Comparison of ENCODE assay signal across 11 mouse cellular contexts in the genomic region with DNA sequence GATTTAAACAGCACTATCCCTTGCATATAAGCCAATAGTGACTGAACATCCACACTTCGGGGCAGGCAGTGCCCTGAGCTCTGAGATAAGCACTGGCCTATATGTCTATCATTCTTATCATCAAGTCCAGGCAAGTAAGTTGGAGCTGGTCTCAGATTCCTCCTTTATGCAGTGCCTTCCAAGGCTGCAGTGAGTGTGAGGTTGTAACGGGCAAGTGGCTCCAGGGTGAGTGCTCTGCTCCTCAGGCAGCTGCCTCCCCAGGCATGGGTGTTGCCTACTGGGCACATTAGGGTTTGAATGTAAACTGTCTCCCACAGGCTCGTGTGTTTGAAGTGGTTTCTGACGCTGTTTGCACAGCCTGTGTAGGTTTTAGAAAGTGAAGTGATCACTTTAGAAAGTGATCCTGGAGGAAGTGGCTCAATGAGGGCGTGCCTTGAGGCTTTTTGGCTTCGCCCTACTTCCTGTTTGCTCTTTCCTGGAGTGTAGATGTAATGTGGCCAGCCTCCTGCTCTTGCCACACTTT. TPM values are rescaled to one million over a fixed set of nuclear protein-coding genes. Genes with fewer than 3 reads are reported as not detected.
A peak's percentile ranks its signal among the peaks of the same experiment; 100 is the strongest.
DNase-seq lines count a peak whose midpoint lies in the region; ATAC-seq and TF ChIP-seq lines count a peak whose summit lies in the region.
"Had no signal": no experiment of that assay in that cellular context is flagged by ENCODE, and none has a peak within 500 bp of the region (broad histone marks: within the 10 kb centered on the region; RNA-seq: fewer than 3 reads in every experiment).

No protein-coding gene starts in this region.

- TF ChIP-seq CTCF in lung, adult 2 months (IDR thresholded peaks at IDR 0.05; ENCODE audit: insufficient read depth, low read length): no peak

- no peaks in the 10 kb centered on the region for H3K36me3 ChIP-seq in intestine, embryonic 16.5 days (ENCODE audit: control insufficient read depth, insufficient read depth, low read length)
- H3K36me3 ChIP-seq in kidney, embryonic 14.5 days (ENCODE audit: control insufficient read depth, insufficient read depth, low read length): no peaks in the 10 kb centered on the region
- H3K36me3 ChIP-seq: forebrain, embryonic 10.5 days; heart, embryonic 15.5 days; neural tube, embryonic 13.5 days had no signal

- H3K27me3 ChIP-seq in intestine, embryonic 16.5 days (replicated peaks; ENCODE audit: control insufficient read depth, insufficient read depth, low read length): no peaks in the 10 kb centered on the region
- no peaks in the 10 kb centered on the region for H3K27me3 ChIP-seq in kidney, embryonic 14.5 days (ENCODE audit: control insufficient read depth, insufficient read depth, low read length)
- H3K27me3 ChIP-seq: heart, embryonic 15.5 days; neural tube, embryonic 13.5 days had no signal

- ATAC-seq in neutrophil, adult 5-6 weeks (ENCODE audit: extremely low read depth, insufficient number of reproducible peaks, low FRiP score, poor library complexity, severe bottlenecking): peak; percentile 77; the same call in 1 of the 2 replicates
- no peak for ATAC-seq in intestine, embryonic 16.5 days
- no peak for ATAC-seq in kidney, embryonic 14.5 days (ENCODE audit: low FRiP score, low TSS enrichment)

- no peak for TF ChIP-seq POLR2A in lung, adult 2 months (IDR thresholded peaks at IDR 0.05; ENCODE audit: borderline replicate concordance, extremely low read depth, low read depth, low read length)

- 0 out of 2 replicates have a peak, but pooled peaks cover 2% of the 10 kb centered on the region for H3K4me1 ChIP-seq in lung, adult 2 months (ENCODE audit: control insufficient read depth, insufficient read depth, low read length)
- H3K4me1 ChIP-seq in intestine, embryonic 16.5 days (ENCODE audit: control insufficient read depth, insufficient read depth, low read length): no peaks in the 10 kb centered on the region
- no peaks in the 10 kb centered on the region for H3K4me1 ChIP-seq in kidney, embryonic 14.5 days (ENCODE audit: control insufficient read depth, insufficient read depth, low read length)
- H3K4me1 ChIP-seq: heart, embryonic 15.5 days; neural tube, embryonic 13.5 days had no signal

- H3K4me3 ChIP-seq in lung, adult 2 months (replicated peaks; ENCODE audit: extremely low read depth, low read depth, low read length): no peak overlapping the region
- H3K4me3 ChIP-seq in intestine, embryonic 16.5 days (ENCODE audit: low read length): no peak overlapping the region
- H3K4me3 ChIP-seq in kidney, embryonic 14.5 days (ENCODE audit: low read length): no peak overlapping the region
- H3K4me3 ChIP-seq: forebrain, embryonic 10.5 days; heart, embryonic 15.5 days; neural tube, embryonic 13.5 days had no signal

- H3K9ac ChIP-seq in intestine, embryonic 16.5 days (ENCODE audit: low read depth, low read length): no peak overlapping the region
- H3K9ac ChIP-seq in kidney, embryonic 14.5 days (ENCODE audit: low read depth, low read length): no peak overlapping the region
- H3K9ac ChIP-seq: heart, embryonic 15.5 days; neural tube, embryonic 13.5 days had no signal

- H3K9me3 ChIP-seq in intestine, embryonic 16.5 days (ENCODE audit: control insufficient read depth, low read length): no peaks in the 10 kb centered on the region
- H3K9me3 ChIP-seq in kidney, embryonic 14.5 days (ENCODE audit: control insufficient read depth, low read length): no peaks in the 10 kb centered on the region
- H3K9me3 ChIP-seq: forebrain, embryonic 10.5 days; heart, embryonic 15.5 days; neural tube, embryonic 13.5 days had no signal

- 20% methylated on average over 6 of the region's 6 CpGs for WGBS in lung, adult 2 months
- 46% methylated on average over 6 of the region's 6 CpGs for WGBS in intestine, embryonic 16.5 days
- WGBS in kidney, embryonic 14.5 days: 51% methylated on average over 6 of the region's 6 CpGs

- DNase-seq in CD4-positive helper T cell, adult 2 months (ENCODE audit: low read depth, low spot score): peak; percentile 85
- DNase-seq in c-Kit-positive CD71-negative TER-119-negative erythroid progenitor cells, embryonic 14.5 days (ENCODE audit: low read depth): peak; percentile 23
- DNase-seq in lung, adult 2 months: peak; percentile 27
- no peak for DNase-seq in adrenal gland, adult 8-10 months
- DNase-seq in right cerebral cortex, postnatal 14 days: no peak

- no peak overlapping the region for H3K27ac ChIP-seq in intestine, embryonic 16.5 days (ENCODE audit: low read length)
- H3K27ac ChIP-seq in kidney, embryonic 14.5 days (ENCODE audit: low read depth, low read length): no peak overlapping the region
- H3K27ac ChIP-seq: forebrain, embryonic 10.5 days; heart, embryonic 15.5 days; neural tube, embryonic 13.5 days had no signal

- no peak overlapping the region for H3K4me2 ChIP-seq in intestine, embryonic 16.5 days (ENCODE audit: low read depth, low read length)
- H3K4me2 ChIP-seq in kidney, embryonic 14.5 days (replicated peaks; ENCODE audit: low read depth, low read length): no peak overlapping the region
- H3K4me2 ChIP-seq: heart, embryonic 15.5 days; neural tube, embryonic 13.5 days had no signal

RNA-seq across cellular contexts. Expression of gene Cnpy1, which starts 23.9 kb away (rescaled TPM):
- 0.03 and 0.04 TPM in 2 replicates for polyA plus RNA-seq in lung, adult 2 months (2012; rRNA removed)
- total RNA-seq in neutrophil, adult 5-6 weeks (2017): not detected in 2 replicates
- not detected for total RNA-seq in adrenal gland, adult 8-10 months (2022)
- polyA plus RNA-seq in intestine, embryonic 16.5 days (2015; fragmentation: Nextera tagmentation; extraction: Ambion mirVana): 0.60 and 0.75 TPM in 2 replicates
- polyA plus RNA-seq in kidney, embryonic 14.5 days (2014; fragmentation: Nextera tagmentation; extraction: Ambion mirVana): 0.14 and 0.19 TPM in 2 replicates
- polyA plus RNA-seq: heart, embryonic 15.5 days had no signal

RNA-seq across cellular contexts. Expression of gene Rbm33, which starts 47.4 kb away (rescaled TPM):
- 25.5 and 31.2 TPM in 2 replicates for polyA plus RNA-seq in lung, adult 2 months (2012; rRNA removed)
- total RNA-seq in neutrophil, adult 5-6 weeks (2017): 81.0 and 98.2 TPM in 2 replicates
- 10 to 100 TPM; 42.9 to 72.1 (median 55.9) TPM for total RNA-seq in adrenal gland, adult 8-10 months (2022)
- 6.5 and 6.8 TPM in 2 replicates for polyA plus RNA-seq in intestine, embryonic 16.5 days (2015; fragmentation: Nextera tagmentation; extraction: Ambion mirVana)
- polyA plus RNA-seq in kidney, embryonic 14.5 days (2014; fragmentation: Nextera tagmentation; extraction: Ambion mirVana): 12.3 and 25.4 TPM in 2 replicates

Comparison
In these comparisons a context has a peak if more than half of its experiments do, and no peak if none do; other contexts are left out.
1. DNase-seq: peak in CD4-positive helper T cell, adult 2 months (single experiment), c-Kit-positive CD71-negative TER-119-negative erythroid progenitor cells, embryonic 14.5 days (single experiment) and lung, adult 2 months (single experiment); none in adrenal gland, adult 8-10 months (single experiment) and right cerebral cortex, postnatal 14 days (single experiment).